Mouse (Mus musculus) liver, embryonic 14.5 days (tissue): ENCODE measurements around the gene BC049715.

ENCODE experiments used
- CTCF ChIP-seq: IDR thresholded peaks from 2 replicates; pipeline ENCODE4 v1.5.1; 2016; ENCODE audit warnings: antibody characterized with exemption, low read depth, control low read depth
- EP300 ChIP-seq: IDR thresholded peaks from 2 replicates; pipeline ENCODE4 v1.6.1; 2016; ENCODE audit warnings: antibody characterized with exemption, low read depth

- TF ChIP-seq CTCF: no peak
- TF ChIP-seq EP300: no peak
These were observed 10.6 kb upstream of the BC049715 start for GRCm38 (mm10) chr6:136816826-136817225.
